Mouse (Mus musculus): ENCODE results near the gene Ptp4a2.
"Not testable (repeated sequence)": the region's sequence is repeated elsewhere in the genome, so short reads cannot be mapped to it uniquely, and the experiment has no call there.

The Ptp4a2 gene

GRCm38 (mm10) chr4:129884041-129884930 is 73.3 kb downstream of the Ptp4a2 start:
- DNase-seq (ENCODE audit: low spot score): no peak

- DNase-seq (ENCODE audit: low spot score): no peak
Measured at GRCm38 (mm10) chr4:129889661-129890060, 78.6 kb downstream of the Ptp4a2 start.

GRCm38 (mm10) chr4:129890094-129890493 is 79.1 kb downstream of the Ptp4a2 start:
- DNase-seq (ENCODE audit: low spot score): no peak

GRCm38 (mm10) chr4:129894861-129895260 is 83.8 kb downstream of the Ptp4a2 start:
- DNase-seq (ENCODE audit: low spot score): no peak

- not testable (repeated sequence) for DNase-seq (ENCODE audit: low spot score)
Measured at GRCm38 (mm10) chr4:129898815-129899214, 87.8 kb downstream of the Ptp4a2 start.
